Mouse (Mus musculus): Measurements from ENCODE around the gene Lmf1.

Gene Lmf1

GRCm38 (mm10) chr17:25679818-25680217 lies 100.9 kb downstream of the Lmf1 start:
- CTCF ChIA-PET: interaction anchor here in 3 of 4 experiments (0.8 to 1.2 kb wide), 6 partner anchors 16 to 112 kb away, joined by 3 to 7 read pairs (median 4); no protein-coding TSS in a partner anchor
- POLR2A ChIA-PET: interaction anchor here in 3 of 4 experiments (0.5 to 1.4 kb wide), 14 partner anchors 8 to 793 kb away, joined by 3 to 5 read pairs (median 3); partner anchors contain the start of genes Chtf18 (in 1 of the 3), Fbxl16 (in 1 of the 3), Rpusd1 (in 1 of the 3) and Sox8 (in 1 of the 3)

- POLR2A ChIA-PET: no interaction called here
These were observed 102.8 kb downstream of the Lmf1 start for GRCm38 (mm10) chr17:25681636-25682035.

GRCm38 (mm10) chr17:25686323-25686722 lies 107.4 kb downstream of the Lmf1 start:
- POLR2A ChIA-PET: interaction anchor here in 1 of 4 experiments (0.7 to 1.4 kb wide), 2 partner anchors 11 to 115 kb away, joined by 3 read pairs; no protein-coding TSS in a partner anchor
- CTCF ChIA-PET: interaction anchor here in 3 of 4 experiments (0.5 to 1.4 kb wide), 10 partner anchors 27 to 823 kb away, joined by 3 to 7 read pairs (median 3); no protein-coding TSS in a partner anchor

More at GRCm38 (mm10) chr17:25681636-25682035, 102.8 kb downstream of the Lmf1 start:
- CTCF ChIA-PET: interaction anchor here in 1 of 4 experiments (0.6 kb wide), 1 partner anchor 699 kb away, joined by 5 read pairs; no protein-coding TSS in a partner anchor

- POLR2A ChIA-PET: interaction anchor here in 1 of 4 experiments (1.0 to 1.4 kb wide), 2 partner anchors 38 to 118 kb away, joined by 3 to 4 read pairs; partner anchors contain the start of genes Chtf18, Rpusd1 and Sox8
- CTCF ChIA-PET: interaction anchor here (0.6 to 1.8 kb wide), 12 partner anchors 8 to 572 kb away, joined by 3 to 9 read pairs (median 4); partner anchors contain the start of gene Sox8 (in 1 of the 4)
These were observed 110.0 kb downstream of the Lmf1 start for GRCm38 (mm10) chr17:25688922-25689321.

GRCm38 (mm10) chr17:25696263-25696662 lies 117.4 kb downstream of the Lmf1 start:
- ChIA-PET POLR2A (interaction anchor here in 3 of 4 experiments (0.5 to 2.1 kb wide), 10 partner anchors 10 to 561 kb away, joined by 3 to 6 read pairs (median 4); partner anchors contain the start of genes Sox8 (in 2 of the 3) and Lmf1 (in 1 of the 3)), CTCF (interaction anchor here (0.6 to 5.8 kb wide), 20 partner anchors 8 to 512 kb away, joined by 3 to 42 read pairs (median 4); partner anchors contain the start of gene Sox8 (in 2 of the 4))

- CTCF ChIA-PET: interaction anchor here (0.5 to 5.8 kb wide), 32 partner anchors 10 to 308 kb away, joined by 3 to 42 read pairs (median 5); partner anchors contain the start of genes Sox8 (in 2 of the 4), Chtf18 (in 1 of the 4) and Rpusd1 (in 1 of the 4)
- POLR2A ChIA-PET: interaction anchor here (0.6 to 2.1 kb wide), 5 partner anchors 31 to 224 kb away, joined by 3 to 8 read pairs (median 4); no protein-coding TSS in a partner anchor
These were observed 119.6 kb downstream of the Lmf1 start for GRCm38 (mm10) chr17:25698446-25698845.

GRCm38 (mm10) chr17:25700863-25701496 lies 122.1 kb downstream of the Lmf1 start:
- POLR2A ChIA-PET: interaction anchor here in 1 of 4 experiments (0.7 kb wide), 1 partner anchor 132 kb away, joined by 3 read pairs; no protein-coding TSS in a partner anchor
- CTCF ChIA-PET: interaction anchor here in 2 of 4 experiments (0.8 to 5.4 kb wide), 4 partner anchors 21 to 225 kb away, joined by 4 to 32 read pairs (median 5); no protein-coding TSS in a partner anchor

- POLR2A ChIA-PET: no interaction called here
- CTCF ChIA-PET: no interaction called here
These were observed 131.1 kb downstream of the Lmf1 start for GRCm38 (mm10) chr17:25709994-25710393.

- ChIA-PET CTCF (interaction anchor here (0.6 to 1.9 kb wide), 8 partner anchors 13 to 1711 kb away, joined by 3 to 8 read pairs (median 6); partner anchors contain the start of genes Chtf18 (in 1 of the 4) and Rpusd1 (in 1 of the 4)), POLR2A (interaction anchor here in 3 of 4 experiments (0.6 to 1.5 kb wide), 7 partner anchors 13 to 297 kb away, joined by 3 to 4 read pairs (median 3); partner anchors contain the start of genes Fbxl16 (in 1 of the 3) and Lmf1 (in 1 of the 3))
These were observed 132.3 kb downstream of the Lmf1 start for GRCm38 (mm10) chr17:25711136-25711535.
